Mouse (Mus musculus): ENCODE measurements around the gene Srsf10.
A peak's percentile ranks its signal among the peaks of the same experiment; 100 is the strongest.

Srsf10 gene

DNA sequence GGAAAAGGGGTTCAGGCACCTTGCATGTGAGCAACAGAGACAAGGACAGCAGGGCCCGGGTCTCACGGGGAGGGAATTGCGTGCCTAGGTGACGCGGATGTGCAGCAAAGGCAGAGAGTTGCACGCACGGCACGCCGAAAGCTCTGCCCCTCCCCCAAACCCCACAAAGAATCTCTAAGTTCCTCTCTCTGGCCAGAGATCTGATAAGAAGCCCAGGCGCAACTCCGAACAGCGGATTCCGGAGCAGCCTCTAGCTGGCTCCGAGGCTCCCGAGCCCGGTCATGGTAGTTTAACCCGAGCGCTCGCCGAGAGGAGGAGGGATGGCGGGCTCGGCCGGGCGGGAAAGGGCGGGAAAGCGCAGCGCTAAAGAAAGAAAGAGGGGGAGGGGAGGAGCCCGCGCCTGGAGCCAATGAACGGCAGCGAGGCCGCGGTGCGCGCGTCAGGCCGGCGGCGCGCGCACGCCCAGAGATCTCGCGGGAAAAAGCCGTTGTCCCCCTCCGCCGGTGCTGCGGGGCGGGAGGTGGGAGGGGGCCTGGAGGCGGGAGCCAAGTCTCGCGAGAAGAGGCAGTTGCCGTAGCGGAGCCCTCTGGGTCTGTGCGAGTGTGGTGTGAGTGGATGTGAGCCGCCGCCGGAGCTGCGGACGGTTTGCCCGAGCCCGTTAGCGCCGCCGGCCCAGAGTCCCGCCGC is at the start of gene Srsf10:
Srsf10 (plus strand) TSS at position 212 of the 687 bp plus-strand sequence.
- peak; percentile 95 for DNase-seq (ENCODE audit: low spot score)

DNA sequence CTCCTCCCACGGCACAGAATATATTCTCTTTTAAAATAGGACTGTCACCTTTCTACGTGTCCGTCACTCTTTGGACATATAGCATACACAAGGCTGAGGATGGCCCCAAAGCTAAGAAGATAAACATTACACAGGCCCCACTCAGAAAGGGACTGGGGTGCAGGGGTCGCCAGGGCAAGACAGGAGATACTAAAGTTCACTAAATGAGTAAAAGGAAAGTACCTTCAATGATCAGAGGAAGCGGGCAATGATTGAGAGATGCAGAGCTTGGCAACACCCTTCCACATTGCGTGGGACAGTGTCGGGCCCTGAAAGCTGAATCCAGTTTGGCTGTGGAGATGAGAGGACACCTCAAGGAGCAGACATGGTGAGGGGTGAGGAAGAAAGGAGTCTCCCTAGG is 40.7 kb upstream of the Srsf10 start:
- DNase-seq (ENCODE audit: low spot score): no peak

DNA sequence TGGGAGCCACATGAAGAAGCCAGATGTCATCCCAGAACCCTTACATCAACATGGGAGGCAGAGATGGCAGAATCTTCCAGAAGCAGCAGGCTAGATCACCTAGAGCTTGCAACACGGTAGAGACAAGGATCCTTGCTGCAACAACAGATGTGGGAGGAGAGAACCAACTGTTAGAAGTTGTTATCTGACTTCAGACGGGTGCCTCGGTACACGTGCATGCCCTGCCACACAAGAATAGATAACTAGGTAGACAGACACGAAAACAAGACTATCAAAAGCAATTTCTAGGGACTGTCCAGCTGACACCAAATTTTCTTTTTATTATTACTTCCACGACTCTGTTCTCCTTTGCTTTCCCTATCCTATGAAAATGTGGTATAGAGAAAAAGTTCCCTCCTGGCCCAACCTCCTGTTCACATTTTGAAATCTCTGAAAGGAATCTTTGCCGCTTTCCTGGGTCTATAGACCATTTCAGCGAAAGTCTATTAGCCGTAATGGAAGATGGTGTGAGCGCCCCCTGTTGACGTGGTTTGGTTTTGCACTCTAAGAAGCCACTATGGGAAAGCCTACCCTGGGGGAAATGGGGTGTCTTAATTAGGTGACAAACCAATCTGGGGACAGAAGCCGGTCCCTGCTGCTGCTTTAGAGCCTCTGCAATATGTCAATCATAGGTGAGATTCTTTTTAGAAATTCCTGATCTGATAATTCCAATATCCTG is 38.5 kb upstream of the Srsf10 start:
- DNase-seq (ENCODE audit: low spot score): peak; percentile 34

DNA sequence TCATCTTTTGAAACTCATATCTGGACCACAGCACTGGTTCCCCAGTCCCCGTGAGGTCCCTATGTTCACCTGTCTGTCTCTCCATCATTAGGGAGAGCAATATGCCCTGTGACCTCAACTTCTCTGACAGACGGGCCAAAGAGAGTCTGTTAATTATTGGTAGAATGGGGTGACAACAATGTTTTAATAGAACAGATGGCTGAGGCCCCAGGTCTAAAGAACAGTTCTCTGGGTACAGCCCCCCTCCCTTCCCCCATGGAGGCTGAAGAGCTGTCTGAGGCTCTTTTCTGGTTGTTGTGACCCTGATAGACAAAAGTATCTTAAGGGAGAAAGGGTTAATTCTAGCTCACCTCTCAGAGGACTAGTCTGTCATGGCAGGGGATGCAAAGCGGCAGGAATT is 37.2 kb upstream of the Srsf10 start:
- no peak for DNase-seq (ENCODE audit: low spot score)

DNA sequence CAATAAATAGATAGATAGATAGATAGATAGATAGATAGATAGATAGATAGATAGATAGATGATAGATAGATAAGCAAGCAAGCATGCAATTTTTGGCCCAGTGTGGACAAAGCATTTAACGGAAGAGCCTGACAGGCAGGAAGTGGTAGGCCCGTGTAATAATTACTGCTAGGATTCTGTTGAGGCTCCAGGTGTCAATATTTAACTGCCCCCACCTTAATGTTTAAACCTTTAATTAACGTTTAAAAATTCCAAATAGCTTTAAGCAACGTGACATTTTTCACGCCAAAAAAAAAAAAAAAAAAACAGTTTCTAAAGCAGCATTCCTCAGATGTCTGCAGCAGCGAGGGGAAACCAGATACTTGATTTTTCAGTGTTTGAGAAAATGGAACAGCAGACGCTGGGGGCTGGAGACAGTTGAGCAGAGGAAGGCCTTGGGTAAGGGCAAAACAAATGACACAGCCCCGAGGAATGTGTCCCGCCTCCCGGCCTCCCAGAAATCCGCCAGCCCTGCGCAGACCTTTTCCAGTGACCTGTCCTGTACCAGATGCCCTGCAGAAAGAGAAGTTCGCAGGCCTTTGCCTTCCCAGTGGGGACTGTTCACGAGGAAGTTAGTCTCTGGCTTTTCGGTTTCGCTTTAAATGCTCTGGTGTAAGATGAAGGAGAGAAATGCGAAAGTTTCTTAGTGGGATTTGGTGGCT is 35.6 kb upstream of the Srsf10 start:
- peak; percentile 26 for DNase-seq (ENCODE audit: low spot score)

DNA sequence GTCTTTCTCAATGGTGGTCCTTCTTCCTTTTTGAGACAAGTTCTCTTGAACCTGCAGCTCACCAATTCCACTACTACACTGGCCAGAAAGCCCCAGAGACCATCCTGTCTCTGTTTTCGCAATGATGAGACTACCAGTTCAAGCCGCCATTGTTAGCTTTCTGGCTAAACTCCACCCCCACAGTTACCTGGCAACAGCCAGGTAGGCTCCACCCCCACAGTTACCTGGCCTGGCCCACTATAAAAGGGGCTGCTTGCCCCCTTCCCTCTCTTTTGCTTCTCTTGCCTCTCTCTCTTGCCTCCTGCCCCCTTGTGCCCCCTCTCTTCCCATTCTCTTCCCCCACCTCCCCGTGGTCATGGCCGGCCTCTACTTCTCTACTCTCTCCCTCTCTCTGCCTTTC is 33.8 kb upstream of the Srsf10 start:
- DNase-seq (ENCODE audit: low spot score): no peak

DNA sequence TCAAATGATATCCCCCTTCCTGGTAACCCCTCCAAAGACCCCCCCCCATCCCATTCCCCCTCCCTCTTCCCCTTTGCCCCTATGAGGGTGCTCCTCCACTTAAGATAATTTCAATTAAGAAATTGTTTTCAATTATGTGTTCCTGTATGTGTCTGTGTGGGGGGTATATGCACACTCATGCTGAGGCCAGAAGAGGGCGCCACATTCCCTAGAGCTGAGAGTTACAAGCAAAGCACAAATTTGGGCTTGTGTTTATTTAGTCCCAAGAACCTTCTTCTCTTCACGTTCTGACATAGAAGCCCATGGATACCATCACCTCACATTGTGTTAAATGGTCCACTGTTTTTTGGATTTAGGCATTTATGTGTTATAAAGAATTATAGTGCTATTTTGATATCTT is 32.2 kb upstream of the Srsf10 start:
- DNase-seq (ENCODE audit: low spot score): no peak

DNA sequence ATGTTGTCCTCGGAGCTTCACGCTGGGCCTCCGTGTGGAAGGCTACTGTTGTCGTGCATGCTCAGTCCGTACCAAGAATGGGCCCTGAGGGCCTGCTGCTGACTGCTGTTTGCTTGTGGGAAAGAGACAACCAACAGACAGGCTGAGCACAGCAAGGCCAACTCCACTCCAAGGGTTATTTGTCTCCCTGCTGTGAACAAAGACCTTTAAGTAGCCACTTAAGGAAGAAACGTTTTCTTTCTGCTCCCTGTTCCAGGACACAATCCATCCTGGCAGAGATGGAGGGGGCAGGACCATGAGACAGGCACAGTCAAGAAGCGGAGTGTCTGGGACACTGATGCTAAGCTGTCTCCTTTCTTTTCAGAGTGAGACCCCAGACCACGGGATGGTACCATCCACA is 31.3 kb upstream of the Srsf10 start:
- no peak for DNase-seq (ENCODE audit: low spot score)

DNA sequence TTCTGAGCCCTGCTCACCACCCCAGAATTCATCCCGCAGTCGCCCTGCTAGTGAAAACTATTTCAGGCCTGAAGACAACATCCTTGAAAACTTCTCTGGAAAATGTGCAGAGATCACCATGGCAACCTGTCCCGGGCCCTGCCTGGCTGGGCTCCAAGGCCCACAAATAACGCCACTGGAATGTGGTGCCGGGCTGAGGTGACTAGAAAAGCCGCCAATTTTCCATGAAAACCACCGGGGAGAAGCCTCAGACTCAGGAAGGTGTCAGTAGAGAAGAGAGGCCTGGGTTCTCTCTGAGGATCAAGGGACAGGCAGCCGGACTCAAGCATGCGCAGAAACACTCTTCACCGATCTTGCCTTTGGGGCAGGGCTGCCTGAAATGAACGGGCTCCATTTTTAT is 27.1 kb upstream of the Srsf10 start:
- peak; percentile 58 for DNase-seq (ENCODE audit: low spot score)

DNA sequence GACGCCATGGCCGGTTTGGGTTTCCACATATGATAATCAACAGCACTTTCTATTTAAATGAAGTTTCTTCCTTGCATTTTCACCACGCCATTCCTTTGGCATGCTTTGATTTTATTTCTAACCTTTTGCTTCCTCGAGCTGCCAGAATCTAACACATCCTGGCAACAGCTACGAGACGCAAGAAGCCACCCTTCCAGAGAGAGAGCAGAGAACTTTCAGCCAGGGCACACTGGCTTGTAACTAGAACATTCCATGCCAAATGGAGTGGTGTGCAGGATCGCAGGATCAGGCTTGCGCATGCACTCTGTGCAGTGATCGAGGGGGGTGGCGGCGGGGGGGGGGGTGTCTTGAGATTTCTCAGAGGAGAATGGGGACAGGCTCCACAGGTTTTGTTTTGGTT is 23.5 kb upstream of the Srsf10 start:
- DNase-seq (ENCODE audit: low spot score): peak; percentile 24

DNA sequence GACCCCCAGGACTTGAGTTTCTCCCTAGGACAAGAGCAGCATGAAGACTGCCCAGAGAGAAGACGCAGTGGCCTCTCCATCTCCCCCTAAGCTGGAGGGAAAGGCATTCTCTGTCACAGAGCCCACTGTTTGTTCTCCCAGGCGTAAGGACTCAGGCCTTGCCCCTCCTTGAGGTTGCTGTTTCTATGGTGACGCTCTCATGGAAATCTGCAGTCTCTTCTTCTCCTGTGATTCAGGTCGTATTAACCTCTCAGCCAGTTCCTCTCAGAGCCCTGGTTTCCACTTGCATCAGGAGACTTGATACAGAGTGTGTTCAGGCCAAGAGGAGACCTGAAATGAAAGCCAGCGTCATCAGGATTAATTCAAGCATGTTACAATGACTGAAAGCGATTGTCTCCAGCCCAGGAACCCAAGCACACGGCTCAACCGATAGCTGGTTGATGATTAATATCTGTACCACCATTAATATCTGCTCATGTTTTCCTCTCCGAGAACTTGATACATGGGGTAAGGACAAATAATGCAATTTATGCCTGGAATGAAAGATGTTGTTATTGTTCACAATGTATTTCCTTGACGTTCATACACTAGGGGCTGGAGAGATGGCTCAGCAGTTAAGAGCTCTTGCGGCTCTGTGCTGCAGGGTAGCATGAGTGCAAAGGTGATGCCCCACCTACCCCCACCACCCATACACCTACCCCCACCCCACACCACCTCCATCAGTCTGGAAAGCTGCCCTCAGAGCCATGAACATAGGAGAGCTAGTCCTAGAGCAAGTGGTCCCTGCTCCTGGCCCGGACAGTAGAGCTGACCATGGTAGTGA is 22.0 kb upstream of the Srsf10 start:
- DNase-seq (ENCODE audit: low spot score): no peak

DNA sequence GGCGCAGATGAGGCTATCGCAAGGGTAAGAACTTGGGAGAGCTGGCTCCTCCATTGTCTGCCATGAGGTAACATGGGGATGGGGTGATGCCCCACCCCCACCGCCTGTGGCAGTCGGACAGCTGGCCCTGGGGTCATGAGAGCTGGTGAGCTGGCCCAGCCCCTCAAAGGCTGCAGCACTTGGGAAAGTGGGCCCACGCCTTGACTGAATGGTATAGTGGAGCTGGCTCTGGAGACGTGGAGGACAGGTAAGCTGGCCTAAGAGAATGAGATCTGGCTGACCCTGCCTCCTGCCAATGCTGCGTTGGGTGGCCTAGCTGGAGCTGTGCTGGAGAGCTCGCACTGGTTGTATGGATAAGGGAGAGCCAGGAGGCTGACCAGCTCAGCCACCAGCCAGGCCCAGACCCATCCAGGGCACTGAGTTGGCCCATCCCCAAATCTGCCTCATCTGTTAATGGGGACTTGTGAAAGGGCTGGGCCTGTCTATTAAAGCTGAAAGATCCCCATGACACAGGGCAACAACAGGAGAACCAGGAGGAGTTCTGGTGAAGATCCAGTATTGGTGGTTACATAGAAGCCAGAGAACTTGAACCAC is 21.3 kb upstream of the Srsf10 start:
- no peak for DNase-seq (ENCODE audit: low spot score)

DNA sequence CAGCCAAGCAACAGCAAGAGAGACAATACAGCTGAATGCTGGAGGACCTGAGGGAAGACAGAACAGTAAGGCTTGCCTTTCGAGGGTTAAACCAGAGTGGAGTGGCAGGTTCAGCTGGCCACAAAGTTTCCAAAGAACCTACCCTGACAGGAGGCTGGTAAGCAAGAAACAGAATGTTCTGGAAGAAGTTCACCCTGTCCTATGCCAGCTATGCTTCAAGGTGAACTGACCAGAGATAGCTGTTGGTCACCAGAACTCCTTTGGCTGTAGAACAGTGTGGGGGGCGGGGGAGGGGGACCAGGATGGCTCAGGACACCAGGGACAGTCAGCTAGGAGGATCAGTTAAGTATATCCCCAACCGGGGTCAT is 16.6 kb upstream of the Srsf10 start:
- no peak for DNase-seq (ENCODE audit: low spot score)

DNA sequence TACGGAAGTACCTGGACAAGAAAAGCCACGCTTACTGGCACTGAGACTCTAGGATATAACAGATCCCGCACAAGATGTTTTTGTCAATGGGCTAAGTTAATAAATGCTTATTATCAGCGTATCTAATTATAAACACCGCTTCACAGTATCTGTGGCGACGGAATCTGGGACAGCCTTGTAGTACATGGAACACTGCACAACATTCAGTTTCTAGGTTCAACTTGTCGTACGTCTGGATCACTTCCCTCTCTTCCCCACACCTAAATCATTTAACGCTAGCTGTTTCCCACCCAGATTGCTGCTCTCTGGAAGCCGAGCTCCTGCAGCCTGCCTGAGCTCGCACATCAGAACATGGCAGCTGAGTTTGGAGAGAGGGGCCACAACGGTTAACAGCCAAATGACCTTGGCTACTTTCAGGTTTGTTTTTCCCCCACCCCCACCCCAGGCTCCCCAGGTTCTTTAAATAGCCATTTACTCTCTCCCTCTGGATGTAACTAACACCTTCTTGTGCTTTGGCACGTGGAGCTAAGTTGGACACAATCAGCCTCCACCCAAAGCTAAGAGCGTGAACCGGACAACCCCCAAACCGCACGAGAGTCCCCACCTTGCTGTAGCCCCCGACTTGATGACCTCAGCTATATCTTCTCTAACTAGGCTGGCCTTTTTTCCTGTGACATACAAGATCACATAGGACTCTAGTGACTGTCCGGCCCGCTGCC is 16.1 kb upstream of the Srsf10 start:
- DNase-seq (ENCODE audit: low spot score): no peak

DNA sequence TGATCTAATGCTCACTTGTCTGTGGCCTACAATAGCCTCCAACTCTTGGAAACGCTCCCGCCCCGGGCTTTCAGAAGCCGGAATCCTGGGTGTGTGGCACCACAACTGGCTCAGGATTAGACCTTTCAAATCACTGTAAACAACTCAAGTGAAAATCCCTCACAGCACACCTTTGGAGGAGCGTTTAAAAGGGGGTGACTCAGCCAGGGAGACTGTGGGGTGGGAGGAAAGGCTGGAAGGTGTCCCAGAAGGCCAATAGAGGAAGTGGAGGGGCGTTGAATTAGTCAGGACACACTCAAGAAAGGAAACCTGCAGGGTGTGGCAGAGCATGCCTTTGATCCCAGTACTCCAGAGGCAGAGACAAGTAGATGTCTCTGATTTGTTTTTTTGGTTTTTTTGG is 11.1 kb upstream of the Srsf10 start:
- DNase-seq (ENCODE audit: low spot score): no peak

DNA sequence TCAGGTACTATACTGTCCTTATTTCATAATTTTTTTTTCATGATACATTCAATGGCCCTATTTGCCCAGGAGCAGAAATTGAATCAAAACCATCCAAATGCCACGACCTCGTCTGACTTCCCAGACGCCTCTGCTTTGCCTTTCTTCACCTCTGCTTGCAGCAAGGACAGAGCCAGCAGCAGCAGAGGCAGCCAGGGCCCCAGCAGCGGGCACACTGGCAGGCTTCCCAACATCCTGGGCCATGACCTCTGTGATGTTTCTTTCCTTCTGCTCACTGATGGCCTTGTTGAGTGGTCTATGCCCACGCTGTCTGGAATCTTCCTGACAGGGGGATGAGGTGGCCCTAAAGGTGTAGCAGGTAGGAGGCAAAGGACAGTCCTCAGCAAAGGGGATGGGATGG is 8.0 kb upstream of the Srsf10 start:
- DNase-seq (ENCODE audit: low spot score): no peak

DNA sequence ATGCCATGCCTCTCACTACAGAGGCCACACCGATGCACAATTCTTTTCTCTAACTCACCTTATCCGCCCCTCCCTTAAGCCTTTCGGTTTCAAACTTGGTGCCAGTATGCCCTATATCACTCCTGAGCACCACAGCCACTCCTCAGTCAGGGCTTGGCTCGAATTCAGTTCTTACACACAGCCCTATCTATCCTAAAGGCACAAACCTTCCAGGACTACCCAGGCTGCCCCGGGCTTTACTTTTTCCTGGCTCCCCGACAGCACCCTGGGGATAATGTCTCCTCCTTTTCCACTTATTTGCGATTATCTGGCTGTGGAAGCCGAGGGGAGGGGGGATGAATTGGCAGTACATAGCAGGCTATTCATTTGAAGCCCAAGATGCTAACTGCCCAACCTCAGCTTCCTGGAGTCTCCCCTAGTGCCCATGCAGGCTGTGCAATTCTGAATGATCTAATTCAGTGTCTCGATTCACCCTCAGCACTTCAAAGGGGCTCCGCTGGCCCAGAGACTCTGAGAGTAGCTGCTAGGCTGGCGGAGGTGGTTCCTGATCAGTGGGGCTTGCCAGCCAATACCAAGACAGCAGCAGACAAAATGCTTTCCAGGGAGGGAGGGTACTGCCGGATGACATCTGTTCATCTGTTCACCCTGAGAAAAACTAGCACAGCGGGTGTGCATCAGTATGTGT is 5.0 kb upstream of the Srsf10 start:
- DNase-seq (ENCODE audit: low spot score): no peak

DNA sequence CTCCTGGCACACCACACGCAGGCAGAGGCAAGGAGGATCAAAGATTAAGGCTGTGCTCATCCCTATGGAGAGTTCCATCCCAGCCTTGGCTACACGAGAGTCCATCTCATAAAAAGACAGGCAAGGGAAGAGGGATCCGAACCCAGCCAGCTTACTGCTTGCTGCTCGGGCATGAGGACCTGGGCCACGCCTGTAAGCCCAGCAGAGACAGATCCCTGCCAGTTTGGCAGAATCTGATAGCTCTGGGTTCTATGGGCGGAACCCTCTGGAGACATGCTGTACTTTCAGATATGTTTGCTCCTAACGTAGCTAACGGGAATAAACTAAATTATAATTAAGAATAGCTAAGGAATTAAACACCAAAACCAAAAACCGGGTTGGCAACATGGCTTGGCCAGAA is 3.6 kb upstream of the Srsf10 start:
- no peak for DNase-seq (ENCODE audit: low spot score)

DNA sequence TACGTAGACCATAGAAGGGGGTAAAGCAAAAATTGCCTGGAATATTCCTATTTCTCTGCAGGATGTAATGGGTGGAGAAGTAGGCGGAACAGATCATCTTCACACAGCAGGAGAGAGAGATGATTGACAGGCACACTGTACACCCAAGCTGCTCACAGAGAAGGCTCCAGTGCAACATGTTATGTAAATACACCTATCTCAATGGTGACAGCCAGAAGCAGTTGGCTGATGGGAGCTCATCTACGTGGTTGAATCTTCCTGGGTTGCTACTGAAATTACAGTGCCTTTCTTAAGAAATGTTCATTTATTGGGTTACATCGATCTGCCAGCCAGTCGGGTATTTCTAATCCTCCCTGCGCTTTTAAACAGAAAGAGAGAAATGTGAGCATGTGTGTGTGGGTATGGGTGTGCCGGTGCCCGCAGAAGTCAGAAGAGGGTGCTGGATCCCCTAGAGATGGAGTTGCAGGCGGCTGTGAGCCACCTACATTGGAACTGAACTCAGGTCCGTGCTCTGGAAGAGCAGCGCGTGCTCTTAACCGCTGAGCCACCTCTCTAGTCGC is 1.5 kb upstream of the Srsf10 start:
- DNase-seq (ENCODE audit: low spot score): no peak

DNA sequence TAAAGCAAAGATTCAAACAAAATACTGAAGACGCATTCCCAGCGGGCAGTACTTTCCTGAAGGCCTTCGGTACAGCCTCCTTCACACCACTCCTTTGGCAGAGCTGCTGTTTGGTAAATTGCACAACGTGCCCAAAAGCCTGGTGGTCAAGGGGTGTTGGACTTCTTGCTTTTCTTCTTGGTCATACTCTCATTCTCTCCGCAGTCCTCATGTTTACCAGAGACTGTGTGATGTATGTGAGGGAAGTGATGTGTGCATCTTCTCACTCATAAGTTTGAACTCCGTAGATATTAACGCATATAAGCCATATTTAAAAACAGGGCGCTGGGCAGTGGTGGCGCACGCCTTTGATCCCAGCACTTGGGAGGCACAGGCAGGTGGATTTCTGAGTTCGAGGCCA is 917 bp upstream of the Srsf10 start:
- DNase-seq (ENCODE audit: low spot score): no peak

DNA sequence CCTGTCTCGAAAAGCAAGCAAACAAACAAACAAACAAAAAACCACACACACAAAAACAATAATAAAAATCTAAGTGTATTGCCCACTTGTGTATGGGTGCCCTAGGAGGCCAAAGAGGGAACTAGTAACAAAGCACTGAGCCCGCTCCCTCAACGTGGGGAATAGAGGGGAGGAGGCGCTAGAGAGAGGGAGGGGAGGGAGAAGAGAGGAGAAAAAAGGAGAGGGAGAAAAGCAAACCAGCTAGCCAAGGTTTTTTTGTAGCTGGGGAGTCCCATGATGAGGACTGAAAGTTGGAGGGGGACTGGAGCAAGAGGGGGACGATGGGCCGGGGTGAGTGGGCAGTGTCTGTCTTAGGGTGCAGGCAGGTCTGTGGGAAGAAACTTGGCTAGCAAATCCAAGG is 467 bp upstream of the Srsf10 start:
- DNase-seq (ENCODE audit: low spot score): no peak

Data from urinary bladder, postnatal 14 days (tissue).